Comparison of ENCODE assay signal across 13 mouse cellular contexts in the genomic region with DNA sequence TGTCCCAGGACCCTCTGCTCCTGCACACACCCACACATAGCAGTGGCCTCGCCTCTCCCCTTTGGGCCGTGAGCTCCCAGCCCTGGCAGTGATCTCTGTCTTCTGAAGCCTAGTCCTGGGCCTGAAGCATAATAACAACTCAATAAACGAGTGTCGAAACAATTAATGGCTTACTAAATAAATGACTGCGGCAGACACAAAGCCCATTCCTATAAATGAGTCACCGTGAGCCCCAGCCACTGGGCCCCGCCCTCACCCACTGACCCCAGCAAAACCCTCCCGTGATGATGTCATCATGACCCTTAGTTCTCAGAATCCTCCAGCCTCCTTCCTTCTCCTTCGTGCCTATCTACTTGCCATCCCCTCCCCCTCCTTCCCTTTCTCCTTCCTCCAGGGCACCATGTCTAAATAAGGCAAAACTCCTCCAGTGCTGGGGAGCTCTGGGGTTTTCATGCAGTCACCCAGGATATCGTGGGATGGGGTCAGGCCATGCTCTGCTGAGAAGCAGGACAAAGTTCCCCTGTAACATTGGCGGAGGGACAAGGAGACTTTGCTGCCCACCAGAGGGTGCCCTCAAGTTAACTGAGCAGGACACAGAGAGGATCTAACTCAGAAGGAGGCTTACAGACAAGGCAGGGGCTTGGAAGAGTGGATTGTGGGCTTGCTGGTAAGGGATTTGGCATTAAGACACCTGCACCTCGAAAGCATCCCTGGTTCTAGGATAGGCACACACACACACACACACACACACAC. TPM values are rescaled to one million over a fixed set of nuclear protein-coding genes. Genes with fewer than 3 reads are reported as not detected.
A peak's percentile ranks its signal among the peaks of the same experiment; 100 is the strongest.
DNase-seq lines count a peak whose midpoint lies in the region; ATAC-seq and TF ChIP-seq lines count a peak whose summit lies in the region.
"Had no signal": no experiment of that assay in that cellular context is flagged by ENCODE, and none has a peak within 500 bp of the region (broad histone marks: within the 10 kb centered on the region; RNA-seq: fewer than 3 reads in every experiment).

No protein-coding gene starts in this region.

- H3K9ac ChIP-seq in intestine, embryonic 16.5 days (ENCODE audit: low read depth, low read length) = no peak overlapping the region
- H3K9ac ChIP-seq in lung, postnatal 0 days (replicated peaks; ENCODE audit: low read depth) = no peak overlapping the region
- H3K9ac ChIP-seq: forebrain, embryonic 13.5 days; hindbrain, embryonic 14.5 days; midbrain, embryonic 15.5 days had no signal

- H3K36me3 ChIP-seq in intestine, embryonic 16.5 days (ENCODE audit: control insufficient read depth, insufficient read depth, low read length) = no peaks in the 10 kb centered on the region
- no peaks in the 10 kb centered on the region for H3K36me3 ChIP-seq in lung, postnatal 0 days (ENCODE audit: insufficient read depth, low read length)
- H3K36me3 ChIP-seq in hindbrain, embryonic 10.5 days = no peaks in the 10 kb centered on the region
- H3K36me3 ChIP-seq: midbrain, embryonic 15.5 days had no signal

- no peak overlapping the region for H3K4me3 ChIP-seq in intestine, embryonic 16.5 days (ENCODE audit: low read length)
- no peak overlapping the region for H3K4me3 ChIP-seq in lung, postnatal 0 days (ENCODE audit: low read depth, low read length)
- no peak overlapping the region for H3K4me3 ChIP-seq in hindbrain, embryonic 10.5 days
- H3K4me3 ChIP-seq: forebrain, embryonic 13.5 days; midbrain, embryonic 15.5 days had no signal

- H3K27ac ChIP-seq in intestine, embryonic 16.5 days (ENCODE audit: low read length) = 0 out of 2 replicates have a peak overlapping the region, but pooled peaks have one; percentile 36
- no peak overlapping the region for H3K27ac ChIP-seq in lung, postnatal 0 days (ENCODE audit: low read length)
- no peak overlapping the region for H3K27ac ChIP-seq in hindbrain, embryonic 10.5 days
- H3K27ac ChIP-seq: forebrain, embryonic 13.5 days; hindbrain, embryonic 14.5 days; midbrain, embryonic 15.5 days had no signal

- no peak for TF ChIP-seq EP300 in lung, postnatal 0 days (IDR thresholded peaks at IDR 0.05)

- 49% methylated on average over 12 of the region's 12 CpGs for WGBS in intestine, embryonic 16.5 days
- 55% methylated on average over 12 of the region's 12 CpGs for WGBS in lung, postnatal 0 days
- 71% methylated on average over 12 of the region's 12 CpGs for WGBS in hindbrain, embryonic 10.5 days

- peaks cover 12% of the 10 kb centered on the region for H3K4me1 ChIP-seq in intestine, embryonic 16.5 days (ENCODE audit: control insufficient read depth, insufficient read depth, low read length)
- H3K4me1 ChIP-seq in lung, postnatal 0 days (ENCODE audit: insufficient read depth, low read depth, low read length) = peaks cover under 1% of the 10 kb centered on the region; the same call in 1 of the 2 replicates
- peaks cover 2% of the 10 kb centered on the region; the same call in 1 of the 2 replicates for H3K4me1 ChIP-seq in hindbrain, embryonic 10.5 days (replicated peaks)
- H3K4me1 ChIP-seq: forebrain, embryonic 13.5 days; midbrain, embryonic 15.5 days had no signal

- ATAC-seq in intestine, embryonic 16.5 days = peak; percentile 50
- ATAC-seq in lung, postnatal 0 days = 0 out of 2 replicates have a peak, but pooled peaks have one; percentile 3
- ATAC-seq: forebrain, embryonic 13.5 days; midbrain, embryonic 15.5 days had no signal

- H3K9me3 ChIP-seq in intestine, embryonic 16.5 days (ENCODE audit: control insufficient read depth, low read length) = no peaks in the 10 kb centered on the region
- H3K9me3 ChIP-seq in lung, postnatal 0 days (ENCODE audit: low read length) = no peaks in the 10 kb centered on the region
- H3K9me3 ChIP-seq in hindbrain, embryonic 10.5 days = no peaks in the 10 kb centered on the region
- H3K9me3 ChIP-seq: forebrain, embryonic 13.5 days; midbrain, embryonic 15.5 days had no signal

- no peaks in the 10 kb centered on the region for H3K27me3 ChIP-seq in intestine, embryonic 16.5 days (replicated peaks; ENCODE audit: control insufficient read depth, insufficient read depth, low read length)
- H3K27me3 ChIP-seq in lung, postnatal 0 days (replicated peaks; ENCODE audit: insufficient read depth, low read length) = no peaks in the 10 kb centered on the region
- no peaks in the 10 kb centered on the region for H3K27me3 ChIP-seq in hindbrain, embryonic 10.5 days (ENCODE audit: insufficient read depth, poor library complexity, severe bottlenecking)
- H3K27me3 ChIP-seq: forebrain, embryonic 13.5 days; midbrain, embryonic 15.5 days had no signal

- TF ChIP-seq CTCF in lung, postnatal 0 days (IDR thresholded peaks at IDR 0.05) = peak; percentile 43

- no peak overlapping the region for H3K4me2 ChIP-seq in intestine, embryonic 16.5 days (ENCODE audit: low read depth, low read length)
- H3K4me2 ChIP-seq in lung, postnatal 0 days (replicated peaks; ENCODE audit: low read depth, low read length) = no peak overlapping the region
- H3K4me2 ChIP-seq: forebrain, embryonic 13.5 days; hindbrain, embryonic 14.5 days; midbrain, embryonic 15.5 days had no signal

- peak; percentile 55 for DNase-seq in urinary bladder, postnatal 36 days (ENCODE audit: low spot score in 2 of 2)
- no peak for DNase-seq in urinary bladder, postnatal 4 days (ENCODE audit: low spot score in 2 of 2)
- DNase-seq in lung, postnatal 0 days (ENCODE audit: low spot score) = peak; percentile 71
- DNase-seq in hindbrain, embryonic 10.5 days (ENCODE audit: low spot score) = no peak
- DNase-seq in layer of hippocampus, adult 11-12 months (ENCODE audit: low spot score) = no peak
- no peak for DNase-seq in adrenal gland, postnatal 10 days
- DNase-seq: cerebellum, adult 8-10 months; right cerebral cortex, adult 18-20 months; thymus, postnatal 25 days had no signal

RNA-seq across cellular contexts. Expression of a gene that starts 36.5 kb away (rescaled TPM):
- 0.72 and 1.3 TPM in 2 replicates for polyA plus RNA-seq in intestine, embryonic 16.5 days (2015; fragmentation: Nextera tagmentation; extraction: Ambion mirVana)
- 16.6 and 17.1 TPM in 2 replicates for polyA plus RNA-seq in lung, postnatal 0 days (2015; fragmentation: Nextera tagmentation; extraction: Ambion mirVana)
- polyA plus RNA-seq in hindbrain, embryonic 10.5 days (2016; fragmentation: Nextera tagmentation; extraction: Ambion mirVana) = 0.16 TPM in 1 of 2 replicates, not detected in the other
- total RNA-seq in adrenal gland, postnatal 10 days (2021) = under 1 TPM; 0.15 TPM
- polyA plus RNA-seq: forebrain, embryonic 13.5 days; hindbrain, embryonic 14.5 days had no signal

Comparison
In these comparisons a context has a peak if more than half of its experiments do, and no peak if none do; other contexts are left out.
1. DNase-seq: peak in urinary bladder, postnatal 36 days (2 of 2) and lung, postnatal 0 days (single experiment); none in urinary bladder, postnatal 4 days (0 of 2), hindbrain, embryonic 10.5 days (single experiment), layer of hippocampus, adult 11-12 months (single experiment) and adrenal gland, postnatal 10 days (single experiment).